Mouse (Mus musculus) adrenal gland, adult 18-20 months (tissue): ENCODE results near the gene Tekt2. TPM values are rescaled to one million over a fixed set of nuclear protein-coding genes. Genes with fewer than 3 reads are reported as not detected.
A peak's percentile ranks its signal among the peaks of the same experiment; 100 is the strongest.

ENCODE experiments used
- DNase-seq, 2 experiments: peaks; one replicate each; pipeline ENCODE4 v3.0.0; 2021 to 2022; ENCODE audit warnings: low spot score in 2 of 2
- long read RNA-seq, 2 experiments: library from polyadenylated mRNA; stranded (forward); transcript quantifications; one replicate each; pipeline ENCODE4 v2.0.0; 2021
- total RNA-seq, 2 experiments: library from RNA; stranded (reverse); gene quantifications; 1 replicate in 1 of 2; 2 replicates in 1 of 2; pipeline ENCODE4 v1.2.3; 2021

The Tekt2 gene
- 1 to 10 TPM; 2.8 to 4.5 TPM for total RNA-seq
- long read RNA-seq, experiment 1, partial matches to known transcripts, result 0 of 1 reads
- long read RNA-seq, experiment 1, other reads (novel, unspliced or antisense), result 1 of 1 reads
- long read RNA-seq, experiment 2, result 0 reads

- peak in 1 of 2 experiments; percentile 23 for DNase-seq
Observed at GRCm38 (mm10) chr4:126325281-126325861, at the start of gene Tekt2. Tekt2 (minus strand) TSS chr4:126325688.

DNA sequence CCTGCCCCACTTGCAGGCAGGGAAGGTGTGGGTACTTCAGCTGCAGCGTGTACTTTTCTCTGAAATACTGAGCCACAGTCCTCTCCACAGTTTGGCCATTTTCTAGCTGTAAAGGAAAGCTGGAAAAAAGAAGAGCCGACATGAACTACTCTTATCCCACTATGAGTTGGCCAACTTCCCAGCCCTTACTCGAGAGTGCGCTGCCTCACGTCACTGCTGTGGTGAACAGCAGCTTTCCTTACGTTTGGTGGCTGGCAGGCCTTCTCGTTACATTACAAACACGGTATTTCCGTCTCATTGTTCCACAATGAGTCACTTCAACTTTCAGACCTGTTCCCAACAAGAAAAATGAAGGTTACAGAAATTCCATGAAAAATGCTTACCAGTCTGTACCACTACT, 46.0 kb upstream of the Tekt2 start:
- no peak for DNase-seq

DNA sequence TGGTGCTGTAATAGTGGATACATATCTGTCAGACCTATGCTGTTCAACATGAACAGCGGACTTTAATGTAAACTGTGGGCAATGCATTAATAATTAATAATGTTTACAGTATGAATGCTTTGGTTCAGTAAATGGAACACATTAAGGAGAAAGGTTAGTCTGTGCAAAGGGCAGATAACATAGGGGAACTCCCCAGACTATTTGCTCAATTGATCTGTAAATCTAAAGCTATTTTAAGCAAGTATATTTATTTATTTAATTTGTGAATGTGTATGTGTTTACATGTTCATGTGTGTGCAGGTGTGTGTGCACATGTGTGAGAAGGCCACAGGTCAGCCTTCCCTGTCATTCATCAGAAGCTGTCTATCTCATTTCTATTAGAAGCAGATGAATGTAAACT, 34.6 kb upstream of the Tekt2 start:
- DNase-seq, result no peak

- DNase-seq, result no peak
Observed at GRCm38 (mm10) chr4:126343451-126343850, 18.0 kb upstream of the Tekt2 start.

GRCm38 (mm10) chr4:126339461-126339860, 14.0 kb upstream of the Tekt2 start:
- DNase-seq, result no peak

GRCm38 (mm10) chr4:126332358-126332757, 6.9 kb upstream of the Tekt2 start:
- no peak for DNase-seq

GRCm38 (mm10) chr4:126331751-126332150, 6.3 kb upstream of the Tekt2 start:
- no peak for DNase-seq

GRCm38 (mm10) chr4:126330295-126330694, 4.8 kb upstream of the Tekt2 start:
- DNase-seq, result no peak

DNA sequence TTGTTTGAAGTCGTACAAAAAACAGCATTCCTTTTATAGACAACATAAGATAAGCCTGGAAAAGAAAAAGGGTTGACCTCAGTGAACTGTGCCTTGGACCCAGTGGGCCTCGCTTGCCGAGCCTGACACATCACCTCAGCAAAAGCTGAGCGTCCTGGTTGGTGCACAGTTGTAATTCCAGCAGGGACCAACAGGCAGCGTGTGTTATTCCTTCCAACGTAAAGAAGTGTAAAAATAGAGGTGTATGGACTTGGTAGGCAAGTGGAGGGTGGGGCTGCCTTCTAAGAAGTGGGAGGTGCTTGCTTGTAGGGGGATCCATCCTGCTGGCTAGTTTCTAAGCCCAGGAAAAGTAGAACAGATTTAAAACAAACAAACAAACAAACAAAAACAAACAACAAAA, 548 bp upstream of the Tekt2 start:
- DNase-seq, result peak in 1 of 2 experiments; percentile 14

- DNase-seq, result no peak
Observed at GRCm38 (mm10) chr4:126324861-126325260, 627 bp downstream of the Tekt2 start.

- no peak for DNase-seq
Observed at GRCm38 (mm10) chr4:126322646-126323045, 2.8 kb downstream of the Tekt2 start.

GRCm38 (mm10) chr4:126321854-126322511, 3.5 kb downstream of the Tekt2 start:
- no peak for DNase-seq

GRCm38 (mm10) chr4:126321111-126321853, 4.2 kb downstream of the Tekt2 start, which contains the start of gene Adprhl2:
Adprhl2 (minus strand) TSS chr4:126321703.
- DNase-seq, result peak; percentile 100

DNA sequence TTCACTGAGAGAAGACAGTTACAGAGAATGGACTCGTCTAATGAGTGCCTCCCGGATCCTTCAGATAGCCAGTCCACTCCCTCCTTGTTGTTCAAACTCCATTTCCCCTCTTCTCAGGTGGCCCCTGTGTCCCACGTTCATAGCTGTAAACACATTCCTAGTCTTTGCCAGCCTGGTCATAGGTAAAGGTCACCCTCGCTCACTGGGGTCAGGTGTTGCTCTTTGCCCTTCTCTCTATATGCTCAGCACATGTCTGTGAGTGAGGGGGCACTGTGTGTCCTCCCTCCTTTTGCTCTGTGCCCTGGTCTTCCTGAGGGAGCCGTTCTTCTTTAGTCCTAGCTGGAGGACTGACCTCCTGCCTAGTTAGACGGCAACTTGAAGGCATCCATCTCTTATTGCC, 5.7 kb downstream of the Tekt2 start:
- no peak for DNase-seq

DNA sequence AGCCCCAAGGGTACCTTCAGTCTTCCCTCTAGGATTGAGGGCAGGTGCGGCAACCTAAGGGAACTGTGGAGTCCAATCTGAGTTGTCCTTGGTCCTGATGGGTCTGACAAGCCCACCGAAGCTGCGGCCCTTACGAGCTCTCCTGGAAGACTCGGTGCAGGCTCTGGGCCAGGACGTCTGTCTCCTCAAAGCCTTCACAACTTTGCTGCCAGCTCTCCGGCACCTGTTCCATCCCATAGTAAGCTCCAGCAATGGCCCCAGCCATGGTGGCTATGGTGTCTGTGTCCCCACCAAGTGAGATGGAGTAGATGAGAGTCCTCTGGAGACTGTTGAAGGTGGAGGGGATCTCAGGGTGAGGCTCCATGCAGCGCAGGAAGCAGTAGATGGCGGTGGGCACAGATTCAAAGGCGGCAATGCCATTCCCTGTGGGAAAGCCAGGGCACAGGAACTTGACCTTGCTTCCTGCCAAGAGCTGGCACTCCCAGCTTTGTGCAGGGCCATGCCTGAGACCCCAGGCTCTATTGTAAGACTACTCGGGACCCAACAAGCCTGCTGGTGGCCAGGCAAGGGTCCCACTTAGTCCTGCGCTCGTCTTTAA, 8.9 kb downstream of the Tekt2 start:
- no peak for DNase-seq

DNA sequence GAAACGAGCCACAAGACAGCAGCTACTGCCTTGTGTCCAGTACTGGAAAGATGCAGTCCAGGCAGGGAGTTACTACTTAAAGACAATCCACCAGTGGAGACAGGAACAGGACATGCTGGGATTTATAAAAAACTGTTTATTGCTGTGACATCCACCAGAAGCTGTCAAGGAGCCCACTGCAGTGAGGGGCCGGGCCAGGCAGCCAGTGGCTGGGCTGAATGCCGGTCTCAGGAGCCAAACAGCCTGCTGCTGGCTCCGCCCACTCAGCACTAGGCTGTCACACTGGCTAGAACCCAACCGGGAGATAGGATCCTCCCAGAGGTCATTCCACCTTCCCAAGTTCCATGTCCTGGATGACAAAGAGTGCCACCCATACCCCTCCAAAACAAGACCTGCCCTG, 9.6 kb downstream of the Tekt2 start:
- no peak for DNase-seq

- no peak for DNase-seq
Observed at GRCm38 (mm10) chr4:126314393-126314792, 11.1 kb downstream of the Tekt2 start.

DNA sequence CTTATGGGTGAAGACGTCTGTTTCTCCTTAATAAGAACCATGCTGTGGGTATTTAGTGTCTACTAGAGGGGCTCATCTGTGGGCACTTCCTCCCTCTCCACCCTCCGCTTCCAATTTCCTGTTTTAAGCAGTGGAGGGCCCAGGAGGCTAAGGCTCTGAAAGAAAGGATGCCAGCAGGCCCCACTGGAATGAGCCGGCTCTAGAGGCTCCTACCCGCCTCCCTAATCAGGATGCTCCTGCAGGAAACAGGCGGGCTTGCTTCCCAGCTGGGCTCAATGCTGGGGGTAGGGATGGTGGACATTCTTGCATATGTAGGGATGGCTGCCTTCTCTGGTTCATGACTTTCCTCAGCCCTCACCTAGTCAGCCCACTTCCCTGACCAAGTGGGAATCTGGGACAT, 12.3 kb downstream of the Tekt2 start:
- DNase-seq, result no peak

- no peak for DNase-seq
Observed at GRCm38 (mm10) chr4:126311566-126312200, 13.8 kb downstream of the Tekt2 start.

- DNase-seq, result no peak
Observed at GRCm38 (mm10) chr4:126310344-126310743, 15.1 kb downstream of the Tekt2 start.

DNA sequence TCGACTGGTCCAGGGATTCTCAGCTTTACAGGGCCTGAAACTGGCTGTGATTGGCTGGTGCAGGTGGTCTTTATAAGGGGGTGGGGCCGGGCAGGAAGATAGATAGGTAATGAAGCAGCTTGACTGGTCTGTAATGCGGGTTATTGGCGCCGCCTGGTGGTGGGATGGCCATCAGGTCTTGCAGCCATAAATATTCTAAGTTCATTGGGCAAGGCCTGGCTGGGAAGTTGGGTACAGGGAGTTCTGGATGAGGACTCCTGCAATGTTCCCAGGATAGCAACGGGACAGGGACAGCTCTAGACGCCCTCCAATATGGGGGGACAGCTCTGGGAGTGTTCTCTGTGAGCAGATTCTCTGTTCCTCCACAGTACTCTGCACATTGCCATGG, 15.6 kb downstream of the Tekt2 start:
- peak; percentile 86 to 89 for DNase-seq
